Mouse (Mus musculus): Measurements from ENCODE around the gene Smim22. TPM values are rescaled to one million over a fixed set of nuclear protein-coding genes. Genes with fewer than 3 reads are reported as not detected.

Gene Smim22
- total RNA-seq, 2 experiments from 2014 or later = not detected

- no peak for DNase-seq
- intact Hi-C loops (cut with DNase I) = no loop called here
These were observed 404 bp downstream of the Smim22 start for GRCm38 (mm10) chr16:5007492-5007891.

- intact Hi-C loops (cut with DNase I) = no loop called here
- no peak for DNase-seq
These were observed 988 bp downstream of the Smim22 start for GRCm38 (mm10) chr16:5008076-5008475.

GRCm38 (mm10) chr16:5010371-5010935, 3.4 kb downstream of the Smim22 start:
- no peak for DNase-seq
- intact Hi-C loops (cut with DNase I) = no loop called here

GRCm38 (mm10) chr16:5011285-5011684, 4.2 kb downstream of the Smim22 start:
- DNase-seq = no peak
- intact Hi-C loops (cut with DNase I) = no loop called here

- intact Hi-C loops (cut with DNase I) = no loop called here
- DNase-seq = no peak
These were observed 5.2 kb downstream of the Smim22 start for GRCm38 (mm10) chr16:5012036-5013005.

GRCm38 (mm10) chr16:5013054-5013838, 6.2 kb downstream of the Smim22 start, which contains the start of gene Rogdi:
TSS of gene Rogdi (minus strand) at chr16:5013553.
- intact Hi-C loops (cut with DNase I) = no loop called here
- peak; percentile 94 to 96 for DNase-seq

GRCm38 (mm10) chr16:5014578-5014977, 7.5 kb downstream of the Smim22 start:
- no peak for DNase-seq
- intact Hi-C loops (cut with DNase I) = loop anchor here (2.0 kb wide), 2 partner anchors 32 to 50 kb away; partner anchors contain the start of gene Anks3

- DNase-seq = no peak
- intact Hi-C loops (cut with DNase I) = no loop called here
These were observed 16.9 kb downstream of the Smim22 start for GRCm38 (mm10) chr16:5024021-5024420.

- no peak for DNase-seq
- intact Hi-C loops (cut with DNase I) = no loop called here
These were observed 22.8 kb downstream of the Smim22 start for GRCm38 (mm10) chr16:5029847-5030246.

- DNase-seq = no peak
- intact Hi-C loops (cut with DNase I) = no loop called here
These were observed 28.5 kb downstream of the Smim22 start for GRCm38 (mm10) chr16:5035591-5035990.

- peak; percentile 24 to 37 for DNase-seq
These were observed 29.7 kb downstream of the Smim22 start for GRCm38 (mm10) chr16:5036649-5037234.

GRCm38 (mm10) chr16:5045322-5045721, 38.2 kb downstream of the Smim22 start:
- DNase-seq = no peak
- intact Hi-C loops (cut with DNase I) = loop anchor here (5.0 kb wide), 1 partner anchor 158 kb away; the partner anchor contains the start of gene Mgrn1

More at GRCm38 (mm10) chr16:5036649-5037234, 29.7 kb downstream of the Smim22 start:
- intact Hi-C loops (cut with DNase I) = no loop called here

GRCm38 (mm10) chr16:5049182-5049773, 42.2 kb downstream of the Smim22 start:
- intact Hi-C loops (cut with DNase I) = loop anchor here (5.0 kb wide), 1 partner anchor 162 kb away; the partner anchor contains the start of gene Mgrn1

GRCm38 (mm10) chr16:5049774-5050234, 42.7 kb downstream of the Smim22 start, which contains the start of the genes Glyr1 and Ubn1:
TSS of gene Glyr1 (minus strand) at chr16:5049863.
TSS of gene Ubn1 (plus strand) at chr16:5050057.
- intact Hi-C loops (cut with DNase I) = loop anchor here (5.0 kb wide), 2 partner anchors 147 to 163 kb away; partner anchors contain the start of gene Mgrn1
- peak; percentile 97 to 98 for DNase-seq

More at GRCm38 (mm10) chr16:5049182-5049773, 42.2 kb downstream of the Smim22 start:
- DNase-seq = no peak

- intact Hi-C loops (cut with DNase I) = loop anchor here (5.0 kb wide), 1 partner anchor 147 kb away; no protein-coding TSS in a partner anchor
- peak; percentile 77 to 88 for DNase-seq
These were observed 43.4 kb downstream of the Smim22 start for GRCm38 (mm10) chr16:5050251-5051110.

All from heart, postnatal 36 days (tissue).